Mouse (Mus musculus) neutrophil, adult 5-6 weeks (primary cell): ENCODE measurements around the gene Gpatch2. TPM values are rescaled to one million over a fixed set of nuclear protein-coding genes. Genes with fewer than 3 reads are reported as not detected.

Experiments
- ATAC-seq: fragments of 151-379, 151-347 bp; 2 replicates; pipeline ENCODE4 v1.8.0; 2017; ENCODE audit warnings: mild to moderate bottlenecking, moderate TSS enrichment; ENCODE audit not compliant: insufficient number of reproducible peaks, poor library complexity, low FRiP score, severe bottlenecking; ENCODE audit errors: extremely low read depth
- total RNA-seq: library from RNA; stranded (forward); fragments of 200-1000 nt; gene quantifications from 2 replicates; pipeline ENCODE4 v1.2.3, GENCODE M21; 2017

Gene Gpatch2
- total RNA-seq, 1 experiment from 2014 or later = 35.3 TPM

- ATAC-seq = no peak
Observed at GRCm38 (mm10) chr1:187240304-187240703, 25.0 kb downstream of the Gpatch2 start.

- ATAC-seq = no peak
Observed at GRCm38 (mm10) chr1:187241329-187241728, 26.0 kb downstream of the Gpatch2 start.

- ATAC-seq = no peak
Observed at GRCm38 (mm10) chr1:187244734-187245133, 29.4 kb downstream of the Gpatch2 start.

GRCm38 (mm10) chr1:187250741-187251262 is 35.5 kb downstream of the Gpatch2 start:
- no peak for ATAC-seq

- no peak for ATAC-seq
Observed at GRCm38 (mm10) chr1:187258756-187259155, 43.4 kb downstream of the Gpatch2 start.

GRCm38 (mm10) chr1:187267601-187268000 is 52.3 kb downstream of the Gpatch2 start:
- ATAC-seq = no peak

GRCm38 (mm10) chr1:187270318-187271247 is 55.3 kb downstream of the Gpatch2 start:
- no peak for ATAC-seq

GRCm38 (mm10) chr1:187277324-187277723 is 62.0 kb downstream of the Gpatch2 start:
- no peak for ATAC-seq

GRCm38 (mm10) chr1:187278472-187278871 is 63.2 kb downstream of the Gpatch2 start:
- no peak for ATAC-seq

GRCm38 (mm10) chr1:187279776-187280175 is 64.5 kb downstream of the Gpatch2 start:
- no peak for ATAC-seq

- no peak for ATAC-seq
Observed at GRCm38 (mm10) chr1:187282321-187282720, 67.0 kb downstream of the Gpatch2 start.

- ATAC-seq = no peak
Observed at GRCm38 (mm10) chr1:187282804-187283203, 67.5 kb downstream of the Gpatch2 start.

- ATAC-seq = no peak
Observed at GRCm38 (mm10) chr1:187285735-187286134, 70.4 kb downstream of the Gpatch2 start.

GRCm38 (mm10) chr1:187286411-187286810 is 71.1 kb downstream of the Gpatch2 start:
- no peak for ATAC-seq

- no peak for ATAC-seq
Observed at GRCm38 (mm10) chr1:187286924-187287323, 71.6 kb downstream of the Gpatch2 start.

- no peak for ATAC-seq
Observed at GRCm38 (mm10) chr1:187290186-187290585, 74.9 kb downstream of the Gpatch2 start.

- no peak for ATAC-seq
Observed at GRCm38 (mm10) chr1:187291480-187292394, 76.4 kb downstream of the Gpatch2 start.

GRCm38 (mm10) chr1:187292395-187292749 is 77.1 kb downstream of the Gpatch2 start:
- ATAC-seq = no peak

- no peak for ATAC-seq
Observed at GRCm38 (mm10) chr1:187293233-187293632, 77.9 kb downstream of the Gpatch2 start.
